ENCODE assay signal across 8 mouse cellular contexts in the genomic region with DNA sequence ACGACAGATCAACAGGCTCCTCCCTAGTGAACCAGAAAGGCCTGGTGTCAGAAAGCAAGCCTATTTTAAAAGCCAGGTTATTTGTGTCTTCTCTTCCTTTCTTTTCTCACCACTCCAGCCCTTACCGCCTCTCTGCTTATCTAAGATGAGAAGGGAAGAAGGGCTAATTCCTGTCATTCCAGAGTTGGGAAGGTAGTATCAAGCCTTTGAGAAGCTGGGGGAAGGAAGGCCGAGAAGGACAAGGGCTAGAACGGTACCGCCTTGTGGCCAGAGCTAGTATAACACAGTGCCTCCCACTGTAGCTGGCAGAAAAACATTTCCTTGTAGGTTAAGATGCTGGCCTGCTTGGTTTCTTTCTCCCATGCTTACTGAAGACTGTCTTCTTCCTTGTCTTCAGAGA. TPM values are rescaled to one million over a fixed set of nuclear protein-coding genes. Genes with fewer than 3 reads are reported as not detected.
DNase-seq lines count a peak whose midpoint lies in the region; ATAC-seq lines count a peak whose summit lies in the region.

No protein-coding gene starts in this region.

- H3K27ac ChIP-seq in heart, embryonic 14.5 days (replicated peaks in 1 of 2; ENCODE audit: control insufficient read depth in 1 of 2, insufficient read depth in 1 of 2, low read depth in 2 of 2, low read length in 2 of 2), result 0 out of 4 replicates have a peak overlapping the region, but pooled peaks of 1 of the 2 experiments have one; percentile 19

- H3K4me2 ChIP-seq in heart, embryonic 14.5 days (ENCODE audit: low read length), result no peak overlapping the region

- 4% methylated on average over 5 of the region's 5 CpGs for WGBS in heart, embryonic 14.5 days

- H3K9me3 ChIP-seq in heart, embryonic 14.5 days (ENCODE audit: control insufficient read depth, low read length), result no peaks in the 10 kb centered on the region

- H3K4me3 ChIP-seq in heart, embryonic 14.5 days (ENCODE audit: control insufficient read depth in 1 of 2, insufficient read depth in 1 of 2, low read depth in 1 of 2, low read length in 2 of 2), result no peak overlapping the region

- no peaks in the 10 kb centered on the region for H3K27me3 ChIP-seq in heart, embryonic 14.5 days (ENCODE audit: control insufficient read depth, insufficient read depth, low read length)

- peaks cover 37% of the 10 kb centered on the region for H3K36me3 ChIP-seq in heart, embryonic 14.5 days (ENCODE audit: control insufficient read depth, insufficient read depth, low read length)

- H3K9ac ChIP-seq in heart, embryonic 14.5 days (ENCODE audit: low read length), result 0 out of 2 replicates have a peak overlapping the region, but pooled peaks have one; percentile 14

- DNase-seq in urinary bladder, postnatal 14 days (ENCODE audit: low spot score), result peak; percentile 71
- DNase-seq in urinary bladder, postnatal 10 days (ENCODE audit: low spot score), result no peak
- DNase-seq in adrenal gland, adult (ENCODE audit: inconsistent age in 2 of 2, low spot score in 1 of 2), result peak; percentile 57 to 85
- DNase-seq in embryo, embryonic 10 days (ENCODE audit: low spot score), result peak; percentile 75
- DNase-seq in kidney, postnatal 4 days, result peak; percentile 74 to 81
- DNase-seq in mesoderm, embryonic 11.5 days (ENCODE audit: low read depth, low spot score), result peak; percentile 43
- peak; percentile 72 for DNase-seq in yolk sac, embryonic 10.5 days (ENCODE audit: low spot score)

- ATAC-seq in heart, embryonic 14.5 days (ENCODE audit: insufficient number of reproducible peaks, insufficient read depth, low FRiP score, low read depth), result no peak

- H3K4me1 ChIP-seq in heart, embryonic 14.5 days (ENCODE audit: control insufficient read depth in 2 of 2, insufficient read depth in 2 of 2, low read length in 2 of 2), result peaks cover 0 to 4% of the 10 kb centered on the region in 2 experiments; a peak in 1 of 4 replicates

RNA-seq across cellular contexts. Expression of a gene that starts 24.7 kb away (rescaled TPM):
- polyA plus RNA-seq in heart, embryonic 14.5 days (2014; fragmentation: Nextera tagmentation; extraction: Ambion mirVana), result 111 and 122 TPM in 2 replicates
